Mouse (Mus musculus) bone marrow macrophage, adult 2 months (primary cell): Measurements from ENCODE around the gene Pou4f2.

Experiments used
- CTCF ChIP-seq: IDR thresholded peaks from 2 replicates; pipeline ENCODE4 v1.5.1; 2012; ENCODE audit warnings: low read depth, mild to moderate bottlenecking, low read length, moderate library complexity
- POLR2A ChIP-seq: IDR thresholded peaks from 2 replicates; pipeline ENCODE4 v1.6.1; 2012; ENCODE audit warnings: mild to moderate bottlenecking, low read depth, low read length, borderline replicate concordance

DNA sequence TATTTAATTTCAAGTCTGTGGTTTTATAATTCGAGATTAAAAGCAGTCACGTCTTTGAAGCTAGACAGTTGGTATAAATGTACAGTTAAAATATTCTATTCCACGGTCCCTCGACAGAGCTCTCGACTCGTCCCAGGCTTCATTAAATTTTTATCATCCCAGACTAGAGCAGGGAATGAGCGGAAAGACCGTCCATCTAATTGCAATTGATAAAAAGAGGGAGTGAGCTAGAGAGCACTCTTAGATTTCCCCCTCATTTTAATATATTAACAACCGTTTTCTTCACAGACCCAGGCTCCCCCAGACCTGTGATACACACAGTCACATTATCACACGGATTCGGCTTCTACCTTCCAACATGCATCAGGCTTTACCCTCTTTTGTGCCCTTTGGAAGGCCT, 8.3 kb downstream of the Pou4f2 start:
- TF ChIP-seq CTCF (no peak), POLR2A (no peak)
